Mouse (Mus musculus) midbrain, embryonic 10.5 days (tissue): Measurements from ENCODE around the gene Furin. TPM values are rescaled to one million over a fixed set of nuclear protein-coding genes. Genes with fewer than 3 reads are reported as not detected.

Experiments used
- DNase-seq: peaks from one replicate; pipeline ENCODE4 v3.0.0-alpha.2; 2017; ENCODE audit warnings: low spot score
- H3K27ac ChIP-seq: fragments of 300-500 bp; sonication (generic); replicated peaks from 2 replicates; pipeline ENCODE4 v1.5.1; 2016; ENCODE audit warnings: mild to moderate bottlenecking
- H3K27me3 ChIP-seq: fragments of 300-500 bp; sonication (generic); 2 replicates; pipeline ENCODE4 v1.6.1; 2016; ENCODE audit warnings: low read depth, mild to moderate bottlenecking; ENCODE audit not compliant: poor library complexity, severe bottlenecking
- H3K36me3 ChIP-seq: fragments of 300-500 bp; sonication (generic); 2 replicates; pipeline ENCODE4 v1.6.1; 2016; ENCODE audit warnings: mild to moderate bottlenecking, moderate library complexity
- H3K4me1 ChIP-seq: fragments of 300-500 bp; sonication (generic); 2 replicates; pipeline ENCODE4 v1.6.1; 2016
- H3K4me3 ChIP-seq: fragments of 300-500 bp; sonication (generic); 2 replicates; pipeline ENCODE4 v1.5.1; 2016; ENCODE audit warnings: mild to moderate bottlenecking, moderate library complexity
- H3K9me3 ChIP-seq: fragments of 300-500 bp; sonication (generic); replicated peaks from 2 replicates; pipeline ENCODE4 v1.6.1; 2016; ENCODE audit warnings: mild to moderate bottlenecking
- WGBS: fragments of 180-500 bp; shearing (Covaris S2); methylation state at CpG from one replicate; pipeline ENCODE4 v1.1.7; 2016; 5-methylcytosine and 5-hydroxymethylcytosine counted together
- polyA plus RNA-seq: library from polyadenylated mRNA; unstranded; fragments of >200 nt; fragmentation: Nextera tagmentation; extraction: Ambion mirVana; gene quantifications from 2 replicates; pipeline ENCODE4 v1.2.1, GENCODE M21; 2016

The Furin gene
- 3.0 and 3.9 TPM in 2 replicates for polyA plus RNA-seq

DNA sequence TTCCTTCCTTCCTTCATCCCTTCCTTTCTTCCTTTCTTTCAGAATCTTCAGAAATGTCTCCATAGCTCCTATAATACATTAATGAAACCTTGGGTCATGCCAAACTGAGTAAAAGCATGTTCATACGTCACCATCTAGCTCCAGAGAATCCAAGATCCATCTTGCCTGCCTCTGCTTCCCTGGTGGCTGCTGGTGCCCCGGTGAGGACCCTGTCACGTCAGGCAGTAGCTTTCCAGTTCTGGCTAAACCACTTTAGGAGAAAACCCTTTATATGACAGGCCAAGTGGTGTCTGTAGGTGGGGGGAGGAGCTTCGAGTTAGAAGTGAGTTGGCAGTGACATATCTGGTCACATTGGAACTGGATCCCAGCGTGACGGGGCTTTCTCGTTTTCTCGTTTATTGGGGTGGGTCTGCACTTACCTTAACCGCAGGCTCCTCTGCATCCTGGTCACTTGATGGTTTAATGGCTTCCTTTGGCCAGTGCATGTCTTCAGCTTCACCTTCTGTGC is at the start of gene Furin:
Gene Furin (minus strand): TSS at position 249 of the 508 bp plus-strand sequence.
- DNase-seq, result no peak
- H3K4me3 ChIP-seq, result no peak within 1 kb of the TSS
- whole genome bisulfite sequencing, result 76% methylated on average over 9 of the region's 9 CpGs

DNA sequence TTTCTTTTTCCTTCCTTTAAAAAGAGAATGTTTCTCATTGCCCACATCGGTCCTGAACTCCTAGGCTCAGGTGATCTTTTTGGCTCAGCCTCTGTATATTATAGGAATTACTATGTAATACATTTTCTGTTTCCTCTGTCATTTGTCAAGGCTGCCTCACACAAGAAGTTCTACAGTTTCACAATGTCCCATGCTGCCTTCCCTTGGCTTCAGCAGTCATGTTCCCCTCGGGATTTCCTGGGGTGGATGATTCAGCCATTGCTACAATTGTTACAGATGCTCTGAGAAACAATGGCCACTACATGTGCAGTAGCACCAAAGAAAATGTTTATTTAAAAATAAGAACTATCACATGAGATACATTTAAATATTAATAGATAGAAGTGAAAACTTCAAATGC is 49.5 kb upstream of the Furin start:
- H3K27ac ChIP-seq, result no peak overlapping the region
- H3K4me3 ChIP-seq, result no peak overlapping the region
- no peaks in the 10 kb centered on the region for H3K4me1 ChIP-seq
- no peak for DNase-seq
- H3K27me3 ChIP-seq, result no peaks in the 10 kb centered on the region
- WGBS, result 95% methylated on average over 2 of the region's 2 CpGs
- H3K9me3 ChIP-seq, result no peaks in the 10 kb centered on the region
- H3K36me3 ChIP-seq, result peaks cover 83% of the 10 kb centered on the region

More for the DNA sequence above, at the start of gene Furin:
- no peaks in the 10 kb centered on the region for H3K9me3 ChIP-seq
- peaks cover 40% of the 10 kb centered on the region for H3K27me3 ChIP-seq
- no peak within 1 kb of the TSS for H3K27ac ChIP-seq
- no peaks in the 10 kb centered on the region for H3K36me3 ChIP-seq
- H3K4me1 ChIP-seq, result peaks cover 23% of the 10 kb centered on the region

DNA sequence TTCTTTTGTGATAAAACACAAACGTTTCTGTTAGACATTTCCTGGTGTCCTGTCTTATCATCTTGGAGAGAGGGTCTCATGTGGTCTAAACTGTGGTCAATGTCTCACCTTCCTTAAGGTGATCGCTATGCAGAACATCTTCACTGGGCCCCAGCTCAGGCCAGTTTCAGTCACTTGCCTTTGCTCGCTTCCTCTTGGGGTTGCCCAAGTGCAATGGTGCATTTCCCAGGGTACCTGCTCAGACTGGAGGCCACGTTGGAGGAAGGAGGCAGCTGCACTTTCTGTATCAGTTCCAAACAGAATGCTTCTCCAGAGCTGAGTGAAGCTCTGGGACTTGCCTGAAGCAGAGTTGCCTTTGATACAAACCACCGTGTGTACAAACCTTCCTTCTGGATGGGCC is 48.8 kb upstream of the Furin start:
- no peak for DNase-seq
- 89% methylated on average over 5 of the region's 5 CpGs for WGBS
- H3K27ac ChIP-seq, result no peak overlapping the region
- no peaks in the 10 kb centered on the region for H3K27me3 ChIP-seq
- peaks cover 75% of the 10 kb centered on the region for H3K36me3 ChIP-seq
- H3K4me1 ChIP-seq, result no peaks in the 10 kb centered on the region
- no peaks in the 10 kb centered on the region for H3K9me3 ChIP-seq
- H3K4me3 ChIP-seq, result no peak overlapping the region

DNA sequence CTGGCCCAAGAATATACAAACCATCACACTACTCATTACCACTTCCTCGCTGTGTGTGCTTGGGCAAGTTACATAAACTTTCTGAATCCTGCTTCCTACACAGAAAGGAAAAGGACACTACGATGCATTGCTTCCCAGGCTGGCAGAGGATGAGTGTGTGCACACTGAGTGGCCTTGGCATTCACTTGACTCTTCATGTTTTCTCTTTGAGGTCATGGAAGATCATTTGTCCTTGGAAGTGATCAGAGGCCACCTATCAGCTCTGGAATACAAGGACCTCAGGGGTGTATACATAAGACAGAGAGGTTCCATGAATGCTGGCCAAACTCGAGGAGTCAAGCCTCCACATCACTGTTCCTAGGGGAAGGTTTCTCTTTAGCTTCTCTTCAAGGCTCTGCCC is 47.9 kb upstream of the Furin start:
- WGBS, result 93% methylated on average over 3 of the region's 3 CpGs
- Histone ChIP-seq H3K4me1 (no peaks in the 10 kb centered on the region), H3K27ac (no peak overlapping the region), H3K36me3 (peaks cover 67% of the 10 kb centered on the region), H3K9me3 (no peaks in the 10 kb centered on the region), H3K4me3 (no peak overlapping the region), H3K27me3 (no peaks in the 10 kb centered on the region)
- no peak for DNase-seq

DNA sequence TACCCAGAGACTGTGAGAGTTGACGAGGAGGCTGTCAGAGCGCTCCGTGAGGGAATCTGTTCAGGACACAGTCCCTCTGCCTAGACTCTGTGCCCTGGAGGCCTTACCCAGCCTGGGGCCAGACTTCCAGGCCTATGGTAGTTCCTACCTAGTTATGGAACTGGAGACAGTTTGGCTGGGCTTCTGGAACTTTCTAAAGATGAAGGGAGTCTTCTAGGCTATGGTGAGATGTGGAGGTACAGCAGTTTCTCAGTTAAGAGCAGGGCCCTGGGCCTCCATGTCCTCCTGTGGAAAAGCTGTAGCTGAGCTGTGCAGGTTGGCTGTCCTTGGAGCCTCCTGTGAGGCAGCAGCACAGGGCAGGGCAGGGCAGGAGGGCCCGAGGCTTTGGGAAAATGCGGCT is 47.0 kb upstream of the Furin start:
- H3K27me3 ChIP-seq, result no peaks in the 10 kb centered on the region
- no peak overlapping the region for H3K4me3 ChIP-seq
- WGBS, result 82% methylated on average over 5 of the region's 5 CpGs
- H3K9me3 ChIP-seq, result no peaks in the 10 kb centered on the region
- no peak overlapping the region for H3K27ac ChIP-seq
- no peaks in the 10 kb centered on the region for H3K4me1 ChIP-seq
- no peak for DNase-seq
- peaks cover 58% of the 10 kb centered on the region for H3K36me3 ChIP-seq

DNA sequence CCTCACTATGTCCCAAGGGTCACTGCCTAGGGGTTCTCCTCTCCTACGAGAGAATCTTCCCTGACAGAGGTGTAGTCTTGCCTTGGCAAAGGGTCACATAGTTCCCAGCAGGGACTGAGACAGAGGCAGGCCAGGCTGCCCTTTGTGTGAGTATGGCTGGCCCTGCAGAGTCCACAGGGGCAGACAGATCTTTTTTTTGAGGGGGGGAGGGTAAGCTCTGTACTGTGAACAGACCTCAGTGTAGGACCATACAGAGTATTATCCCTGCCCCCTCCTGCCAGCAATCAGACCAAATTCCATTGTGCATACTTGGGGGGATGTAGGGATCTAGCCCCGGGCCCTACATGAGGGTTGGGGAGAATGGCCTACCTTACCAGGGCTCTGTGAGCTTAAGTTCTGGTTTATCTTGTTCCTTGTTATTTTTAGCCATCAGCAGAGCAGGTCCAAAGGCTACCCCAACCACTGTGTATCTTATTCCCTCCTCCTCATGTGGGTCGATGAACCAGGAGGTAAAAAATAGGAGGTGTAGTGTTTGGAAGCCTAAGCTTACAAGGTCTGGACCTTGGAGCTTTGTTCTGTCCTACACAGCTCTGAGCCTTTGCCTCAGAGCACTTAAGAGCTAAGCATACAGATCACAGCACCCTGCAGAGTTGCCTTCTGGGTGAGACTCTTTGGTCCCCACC is 46.5 kb upstream of the Furin start:
- H3K4me3 ChIP-seq, result no peak overlapping the region
- WGBS, result 83% methylated on average over 3 of the region's 3 CpGs
- no peaks in the 10 kb centered on the region for H3K27me3 ChIP-seq
- no peak overlapping the region; the same call in 1 of the 2 replicates for H3K27ac ChIP-seq
- no peaks in the 10 kb centered on the region for H3K4me1 ChIP-seq
- H3K9me3 ChIP-seq, result no peaks in the 10 kb centered on the region
- peaks cover 52% of the 10 kb centered on the region for H3K36me3 ChIP-seq
- DNase-seq, result no peak

DNA sequence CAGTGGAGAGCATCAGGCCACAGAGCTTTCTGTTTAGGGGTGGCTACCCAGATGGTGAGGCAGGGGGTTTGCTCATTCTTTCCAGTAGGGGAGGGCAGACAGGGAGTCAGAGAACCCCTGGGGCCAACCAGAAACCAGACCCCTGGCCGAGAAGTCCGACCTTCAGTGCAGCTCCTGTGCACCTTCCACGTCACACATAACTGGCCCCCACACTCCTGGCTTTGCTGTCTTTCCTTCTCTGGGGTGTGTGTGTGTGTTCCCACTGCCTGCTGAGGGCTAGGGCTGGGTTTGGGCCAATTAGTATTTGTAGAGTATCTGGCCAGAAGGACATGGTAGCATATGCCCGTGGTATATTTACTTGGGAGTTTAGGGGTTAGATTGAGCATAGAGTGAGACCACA is 45.1 kb upstream of the Furin start:
- 84% methylated on average over 4 of the region's 4 CpGs for WGBS
- H3K27me3 ChIP-seq, result no peaks in the 10 kb centered on the region
- H3K4me1 ChIP-seq, result peaks cover 5% of the 10 kb centered on the region; the same call in 1 of the 2 replicates
- H3K9me3 ChIP-seq, result no peaks in the 10 kb centered on the region
- no peak for DNase-seq
- H3K4me3 ChIP-seq, result no peak overlapping the region
- no peak overlapping the region for H3K27ac ChIP-seq
- H3K36me3 ChIP-seq, result peaks cover 41% of the 10 kb centered on the region

DNA sequence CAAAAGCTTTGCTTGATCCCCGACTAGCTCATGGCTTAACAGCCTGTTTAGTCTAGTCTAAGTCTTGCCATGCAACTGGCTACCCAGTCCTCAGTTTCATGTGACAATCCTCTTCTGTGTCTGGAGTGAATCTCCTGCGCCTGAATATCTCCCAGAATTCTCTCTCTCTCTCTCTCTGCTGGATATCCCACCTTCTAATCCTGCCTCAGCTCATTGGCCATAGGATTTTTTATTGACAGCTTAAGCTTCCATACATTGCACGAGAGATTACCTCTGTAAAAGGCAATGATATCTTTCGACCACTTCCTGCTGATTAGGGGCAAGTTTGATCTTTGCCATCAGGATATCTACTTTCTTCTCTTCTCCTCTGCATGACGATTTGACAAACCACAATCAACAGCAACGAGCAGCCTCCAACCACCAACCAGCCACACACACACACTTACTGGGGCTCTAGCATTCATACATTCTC is 44.4 kb upstream of the Furin start:
- Histone ChIP-seq H3K27ac (no peak overlapping the region), H3K27me3 (no peaks in the 10 kb centered on the region), H3K9me3 (no peaks in the 10 kb centered on the region), H3K4me3 (no peak overlapping the region), H3K4me1 (peaks cover 6% of the 10 kb centered on the region; the same call in 1 of the 2 replicates), H3K36me3 (peaks cover 34% of the 10 kb centered on the region)
- WGBS, result 86% methylated on average over 6 of the region's 6 CpGs
- no peak for DNase-seq

DNA sequence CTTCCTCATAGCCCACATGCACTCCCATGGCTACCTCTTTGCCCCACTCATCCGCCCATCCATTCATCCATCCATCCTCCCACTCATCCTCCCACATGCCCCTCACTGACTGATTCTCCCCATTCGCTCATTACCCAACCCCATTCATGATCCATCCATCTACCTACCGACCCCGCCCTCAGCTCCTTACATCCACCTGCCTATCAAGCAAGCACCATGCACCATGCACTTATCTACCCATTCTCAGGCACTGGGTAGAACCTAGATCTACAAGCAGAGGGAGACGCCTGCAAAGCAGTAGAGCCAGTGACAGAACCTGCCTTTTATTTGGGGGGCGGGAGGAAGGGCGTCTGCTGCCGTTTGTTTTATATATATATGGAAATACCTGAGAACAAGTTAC is 42.1 kb upstream of the Furin start:
- no peak overlapping the region for H3K27ac ChIP-seq
- H3K36me3 ChIP-seq, result peaks cover 11% of the 10 kb centered on the region
- no peak for DNase-seq
- WGBS, result 95% methylated on average over 8 of the region's 8 CpGs
- no peak overlapping the region for H3K4me3 ChIP-seq
- H3K9me3 ChIP-seq, result no peaks in the 10 kb centered on the region
- H3K4me1 ChIP-seq, result peaks cover 21% of the 10 kb centered on the region
- H3K27me3 ChIP-seq, result no peaks in the 10 kb centered on the region

DNA sequence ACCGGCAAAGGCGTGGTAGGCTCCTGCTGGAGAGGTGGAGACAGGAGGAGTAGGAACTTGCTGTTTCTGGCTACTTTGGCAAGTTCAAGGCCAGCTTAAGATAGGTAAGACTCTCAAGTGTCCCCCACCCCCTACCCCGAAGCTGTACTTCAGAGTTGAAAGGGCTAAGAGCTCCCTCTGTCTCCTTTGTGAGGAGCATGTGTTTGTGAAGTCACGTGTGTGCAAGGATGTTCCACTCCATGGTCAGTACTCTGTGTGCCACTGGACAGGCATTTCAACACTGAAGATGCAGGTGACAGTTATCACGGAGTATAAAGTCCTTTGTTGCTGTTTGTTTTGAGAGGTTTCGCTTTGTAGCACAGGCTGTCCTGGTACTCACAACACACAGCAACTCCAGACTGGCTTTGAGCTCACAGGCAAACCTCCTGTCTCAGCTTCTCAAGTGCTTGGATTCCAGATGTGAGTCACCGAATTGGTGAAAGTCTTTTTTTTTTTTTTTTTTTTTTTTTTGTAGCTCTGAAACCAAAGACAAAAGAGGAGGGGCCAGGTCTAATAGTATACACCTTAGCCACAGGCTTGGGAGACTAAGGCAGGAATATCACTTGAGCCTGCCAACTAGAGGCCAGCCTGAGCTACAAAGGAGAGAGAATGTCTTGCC is 41.1 kb upstream of the Furin start:
- WGBS, result 82% methylated on average over 7 of the region's 7 CpGs

DNA sequence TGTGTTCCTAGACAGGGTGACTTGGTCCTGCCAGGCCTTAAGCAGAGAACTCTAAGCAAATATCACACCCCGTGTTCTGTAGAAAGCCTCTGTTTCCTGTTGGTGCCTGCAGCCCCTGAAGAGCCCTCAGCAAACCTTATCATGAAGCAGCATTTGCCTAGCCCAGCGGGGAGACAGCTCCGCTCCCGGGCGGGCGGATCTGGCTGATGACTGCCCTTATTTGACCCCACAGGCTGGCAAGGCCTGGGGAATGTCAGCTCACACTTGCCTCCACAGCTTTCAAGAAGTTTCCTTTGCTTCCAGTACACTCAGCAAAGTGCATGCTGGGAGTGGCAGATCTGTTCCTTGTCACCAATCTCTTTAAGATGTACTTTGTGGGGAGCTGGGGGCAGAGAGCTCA is 40.3 kb upstream of the Furin start:
- peaks cover 28% of the 10 kb centered on the region for H3K4me1 ChIP-seq
- no peak for DNase-seq

More for the DNA sequence above, 41.1 kb upstream of the Furin start:
- 0 out of 2 replicates have a peak, but pooled peaks cover 3% of the 10 kb centered on the region for H3K27me3 ChIP-seq
- H3K4me1 ChIP-seq, result peaks cover 28% of the 10 kb centered on the region
- H3K9me3 ChIP-seq, result no peaks in the 10 kb centered on the region
- H3K36me3 ChIP-seq, result peaks cover 2% of the 10 kb centered on the region; the same call in 1 of the 2 replicates
- H3K4me3 ChIP-seq, result no peak overlapping the region
- no peak overlapping the region for H3K27ac ChIP-seq
- no peak for DNase-seq

DNA sequence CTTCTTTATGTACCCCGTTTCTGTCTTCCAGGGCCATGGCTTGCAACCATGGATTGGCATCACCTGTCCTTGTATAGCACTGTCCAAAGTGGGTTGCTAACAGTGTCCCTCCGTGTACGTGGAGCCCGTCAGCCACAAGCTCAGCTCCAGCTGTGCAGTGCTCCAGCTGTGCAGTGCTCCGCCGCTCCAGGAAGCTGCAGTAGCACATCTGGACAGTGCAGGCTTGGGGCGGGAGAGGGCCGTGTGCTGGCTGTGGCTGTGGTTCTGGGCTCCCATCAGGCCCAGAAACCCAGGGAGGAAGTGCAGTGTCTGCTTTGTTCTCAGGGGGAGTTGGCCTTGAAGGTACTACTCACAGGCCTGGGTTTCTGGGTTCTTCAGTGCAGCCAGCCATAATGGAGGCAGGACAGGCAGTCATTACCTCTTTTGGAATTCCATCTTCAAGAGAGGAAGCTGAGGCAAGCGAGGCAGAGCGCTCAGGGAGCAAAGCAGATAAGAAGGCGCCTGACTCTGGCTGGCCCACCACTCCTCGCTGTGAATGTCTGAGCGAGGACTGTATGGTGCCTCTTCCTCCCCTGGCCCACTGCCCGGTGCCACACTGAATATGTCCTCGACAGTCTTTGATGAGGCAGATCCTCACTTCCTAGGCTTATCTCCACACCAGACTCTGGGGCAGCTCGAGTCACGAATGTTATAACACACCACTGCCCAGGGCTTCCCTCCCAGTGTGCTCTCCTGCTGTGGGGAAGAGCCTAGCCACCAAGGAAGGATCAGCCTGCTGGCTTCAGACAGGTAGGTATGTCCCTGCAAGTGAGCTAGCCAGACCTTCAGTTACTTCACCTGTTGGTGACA is 39.4 kb upstream of the Furin start:
- Histone ChIP-seq H3K27ac (no peak overlapping the region; the same call in 1 of the 2 replicates), H3K9me3 (no peaks in the 10 kb centered on the region), H3K4me1 (peaks cover 28% of the 10 kb centered on the region), H3K27me3 (peaks cover 10% of the 10 kb centered on the region; the same call in 1 of the 2 replicates), H3K4me3 (no peak overlapping the region), H3K36me3 (no peaks in the 10 kb centered on the region)
- DNase-seq, result no peak
- 74% methylated on average over 17 of the region's 17 CpGs for WGBS

More for the DNA sequence above, 40.3 kb upstream of the Furin start:
- Histone ChIP-seq H3K9me3 (no peaks in the 10 kb centered on the region), H3K27me3 (0 out of 2 replicates have a peak, but pooled peaks cover 3% of the 10 kb centered on the region), H3K36me3 (no peaks in the 10 kb centered on the region), H3K27ac (no peak overlapping the region), H3K4me3 (no peak overlapping the region)
- WGBS, result 54% methylated on average over 6 of the region's 6 CpGs
